Mouse (Mus musculus) lung, postnatal 36 days (tissue): ENCODE measurements around the gene Dlk2.

ENCODE experiments used
- DNase-seq: peaks from one replicate; pipeline ENCODE4 v3.0.0; 2022; ENCODE audit warnings: mixed read lengths

The Dlk2 gene

DNA sequence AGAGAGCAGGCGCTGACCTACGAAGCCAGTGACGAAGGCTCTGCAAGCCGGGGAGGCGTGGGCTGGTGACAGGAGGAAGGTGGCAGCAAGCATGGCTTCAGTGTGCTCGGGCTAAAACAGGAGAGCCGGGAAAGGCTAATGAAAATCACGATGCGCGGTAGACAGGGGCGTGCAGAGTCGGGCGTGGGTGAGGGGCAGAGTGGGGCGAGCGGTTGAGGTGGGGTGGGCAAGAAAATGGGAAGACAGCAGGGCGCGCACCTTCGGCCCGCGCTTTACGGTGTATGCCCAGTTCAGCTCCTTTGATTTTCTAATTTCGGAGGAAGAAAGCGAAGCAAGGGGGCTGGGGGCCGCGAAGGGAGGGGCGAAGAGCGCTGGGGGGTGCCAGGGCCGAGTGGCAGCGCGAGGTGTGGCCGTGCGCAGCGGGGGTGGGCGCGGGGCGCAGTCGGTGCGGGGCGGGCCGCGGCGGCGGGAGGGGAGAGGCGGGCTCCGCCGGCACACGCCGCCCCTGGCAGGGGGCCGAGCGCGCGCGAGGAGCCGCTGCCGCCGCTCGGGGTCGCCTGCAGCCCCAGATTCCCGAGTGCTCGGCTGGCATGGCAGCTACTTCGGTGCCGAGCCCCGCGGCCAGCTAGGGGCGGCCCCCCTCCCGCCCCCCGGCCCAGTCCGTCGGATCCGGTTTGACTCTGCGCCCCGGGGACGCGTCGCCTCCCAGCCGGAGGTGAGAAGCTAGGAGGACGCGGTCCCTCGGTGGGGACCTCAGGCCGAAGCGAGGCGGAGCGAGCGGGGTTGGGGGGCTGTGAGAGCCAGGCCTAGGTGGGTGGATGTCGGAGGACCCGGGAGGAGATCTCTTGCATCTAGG lies at the start of gene Dlk2:
Gene Dlk2 (plus strand): TSS at position 58 of the 856 bp plus-strand sequence.
- no peak for DNase-seq

DNA sequence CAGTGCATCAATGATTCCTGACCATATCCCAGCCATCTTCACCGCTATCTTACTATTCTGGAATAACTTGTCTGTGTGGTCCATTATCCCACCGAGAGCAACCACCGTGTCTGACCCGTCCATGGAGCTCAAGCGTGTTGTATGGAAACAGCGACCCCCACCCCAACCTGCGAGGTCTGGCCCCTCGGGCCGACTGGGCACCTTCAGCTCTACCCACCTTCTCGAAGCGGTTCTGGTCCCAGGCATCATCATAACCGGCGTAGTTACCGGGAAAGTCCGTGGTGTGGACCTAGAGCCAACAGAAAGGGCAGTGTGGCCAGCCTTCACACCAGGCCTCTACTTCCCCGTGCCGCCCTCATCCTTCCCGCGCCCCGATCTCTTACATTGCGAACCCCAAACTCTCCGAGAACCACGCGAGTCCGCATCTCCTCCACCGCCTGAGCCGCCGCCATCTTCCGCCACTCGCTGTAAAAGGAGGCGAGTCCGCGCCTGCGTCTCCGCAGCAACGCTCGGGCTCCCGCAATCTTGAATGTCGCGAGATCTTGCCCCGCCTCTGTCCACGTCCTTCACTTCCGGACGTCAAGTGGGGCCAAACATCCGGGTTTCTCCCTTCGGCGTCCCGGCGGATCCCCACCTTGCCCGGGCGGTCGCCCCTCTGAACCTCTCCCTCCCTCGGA lies 49.6 kb upstream of the Dlk2 start, which contains the start of the genes Polr1c and Yipf3:
Gene Polr1c (minus strand): TSS at position 543 of the 677 bp plus-strand sequence.
Gene Yipf3 (plus strand): TSS at position 569 of the 677 bp plus-strand sequence.
- DNase-seq = peak; percentile 97

DNA sequence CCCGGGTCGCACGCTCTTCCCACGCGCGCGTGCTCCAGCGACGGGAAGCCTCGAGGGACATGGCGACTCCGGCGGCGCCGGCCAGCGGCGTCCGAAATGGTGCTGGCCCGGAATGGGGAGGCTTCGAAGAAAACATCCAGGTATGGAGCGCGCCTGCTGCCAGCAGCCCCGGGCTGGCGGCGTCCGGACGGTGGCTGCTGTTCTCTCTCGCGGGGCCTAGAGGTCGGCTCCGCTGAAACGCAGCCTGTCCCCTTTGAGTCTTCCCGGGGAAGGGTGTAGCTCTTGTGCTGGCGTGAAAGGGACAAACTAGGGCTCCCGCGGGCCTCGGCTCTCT lies 49.1 kb upstream of the Dlk2 start:
- DNase-seq = no peak

DNA sequence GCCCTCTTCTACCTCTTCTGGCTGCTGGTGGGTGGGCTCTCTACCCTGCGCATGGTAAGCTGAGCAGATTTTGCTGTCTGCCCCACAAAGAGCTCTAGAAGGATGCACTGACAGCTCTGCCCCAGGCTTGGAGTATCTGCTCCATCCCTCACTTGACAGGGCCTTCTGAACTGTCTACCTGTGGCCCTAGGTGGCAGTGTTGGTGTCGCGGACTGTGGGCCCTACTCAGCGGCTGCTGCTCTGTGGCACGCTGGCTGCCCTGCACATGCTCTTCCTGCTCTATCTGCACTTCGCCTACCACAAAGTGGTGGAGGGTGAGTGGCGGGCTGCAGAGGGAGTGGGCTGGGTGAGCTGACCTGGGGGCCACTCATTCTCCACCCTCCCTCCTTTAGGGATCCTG lies 46.0 kb upstream of the Dlk2 start:
- no peak for DNase-seq

DNA sequence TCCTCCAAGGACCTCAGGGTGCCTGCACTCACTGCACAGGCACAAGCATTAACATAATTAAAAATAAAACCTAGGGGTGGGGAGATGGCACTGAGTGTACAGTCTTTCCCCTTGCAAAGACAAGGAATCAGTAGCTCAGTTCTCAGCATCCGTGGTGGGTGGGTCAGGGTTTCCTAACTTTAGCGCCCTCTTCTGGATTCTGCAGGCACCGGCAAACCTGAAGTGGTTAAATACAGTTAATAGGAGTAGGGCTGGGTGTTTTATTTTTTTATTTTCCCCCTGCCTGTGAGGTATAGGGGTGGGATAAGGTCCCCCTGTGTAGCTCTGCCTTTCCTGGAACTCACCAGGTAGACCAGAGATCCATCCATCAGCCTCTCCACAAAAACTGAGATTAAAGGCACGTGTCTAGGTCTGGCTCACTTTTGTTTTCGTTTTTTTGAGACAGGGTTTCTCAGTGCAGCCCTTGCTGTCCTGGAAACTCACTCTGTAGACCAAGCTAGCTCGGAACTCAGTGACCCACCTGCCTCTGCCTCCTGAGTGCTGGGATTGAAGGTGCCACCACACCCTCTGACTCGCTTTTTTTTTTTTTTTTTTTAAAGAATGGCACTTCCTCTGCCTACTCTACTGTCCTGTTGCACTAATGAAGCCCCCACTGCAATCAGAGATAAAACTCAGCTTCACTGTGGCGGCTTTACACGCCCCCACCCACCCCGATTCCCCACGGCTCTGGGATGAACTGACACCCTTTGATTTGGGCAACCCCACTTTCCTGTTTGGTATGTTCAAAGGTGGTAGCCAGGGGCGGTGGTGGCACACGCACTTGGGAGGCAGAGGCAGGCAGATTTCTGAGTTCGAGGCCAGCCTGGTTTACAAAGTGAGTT lies 44.4 kb upstream of the Dlk2 start:
- peak; percentile 69 for DNase-seq

DNA sequence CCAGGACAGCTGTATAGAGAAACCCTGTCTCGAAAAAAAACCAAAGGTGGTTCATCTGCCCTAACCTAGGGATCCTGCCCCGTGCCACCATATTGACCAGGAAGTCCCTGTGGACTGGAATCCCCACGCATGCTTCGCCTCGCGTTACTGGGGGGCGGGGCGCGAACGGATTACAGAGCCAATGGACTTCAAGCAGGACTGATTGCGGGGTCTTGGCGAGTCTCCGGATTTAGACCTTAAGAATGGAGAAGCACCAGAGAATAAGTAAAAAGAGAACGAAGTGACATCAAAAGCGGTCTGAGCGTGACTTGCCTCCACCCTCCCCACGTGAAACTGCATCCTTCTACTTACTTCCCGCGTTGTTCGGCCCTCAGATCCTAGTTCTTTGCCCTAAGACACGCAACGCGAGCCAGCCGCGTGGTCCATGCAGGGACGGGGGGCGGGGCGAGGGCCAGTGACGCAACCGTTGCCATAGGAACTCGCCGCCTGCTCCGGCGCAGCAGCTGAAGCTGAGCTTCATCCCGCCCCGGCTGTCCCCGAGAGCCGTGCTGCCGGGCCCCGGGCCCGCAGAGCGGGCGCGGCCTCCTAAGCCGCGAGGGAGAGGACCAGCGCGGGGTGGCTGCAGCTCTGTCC lies 43.7 kb upstream of the Dlk2 start, which contains the start of gene Lrrc73:
Gene Lrrc73 (plus strand): TSS at position 80 of the 633 bp plus-strand sequence.
- DNase-seq = peak; percentile 93

DNA sequence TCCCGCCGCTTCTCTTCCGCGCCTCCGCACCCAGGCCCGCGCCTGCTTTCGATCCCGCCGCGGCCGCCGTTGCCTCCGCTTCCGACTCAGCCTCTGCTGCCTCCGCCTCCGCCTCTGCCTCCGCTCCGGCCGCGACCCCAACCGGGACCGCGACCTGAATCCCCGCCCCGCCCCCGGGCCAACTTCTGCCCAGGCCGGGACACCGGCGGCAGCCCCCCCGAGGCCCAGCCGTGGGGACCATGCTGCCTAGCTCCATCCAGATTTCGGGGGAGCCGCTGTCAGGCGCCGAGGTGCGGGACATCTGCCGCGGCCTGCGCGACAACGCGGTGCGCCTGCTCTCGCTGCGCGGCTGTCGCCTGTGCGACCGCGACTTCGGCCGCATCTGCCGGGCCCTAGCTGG lies 43.1 kb upstream of the Dlk2 start:
- no peak for DNase-seq

DNA sequence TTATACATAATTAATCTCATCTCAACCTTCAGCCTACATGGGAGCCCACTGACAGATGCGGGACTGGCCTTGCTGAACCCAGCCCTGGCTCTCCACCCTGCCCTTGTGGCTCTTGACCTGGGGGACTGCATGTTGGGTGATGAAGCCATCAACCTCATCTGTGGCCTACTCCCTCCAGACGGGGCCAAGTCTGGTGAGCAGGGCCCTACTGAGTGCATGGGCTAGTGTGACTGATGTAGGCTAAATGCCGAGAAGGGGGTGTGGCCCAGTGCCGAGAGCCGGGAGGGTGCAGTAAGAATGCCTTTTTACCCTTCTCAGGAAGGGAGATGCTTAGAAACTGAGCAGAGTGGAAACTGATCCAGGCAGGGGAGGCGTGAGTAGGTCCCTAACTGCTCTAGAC lies 42.1 kb upstream of the Dlk2 start:
- DNase-seq = no peak

DNA sequence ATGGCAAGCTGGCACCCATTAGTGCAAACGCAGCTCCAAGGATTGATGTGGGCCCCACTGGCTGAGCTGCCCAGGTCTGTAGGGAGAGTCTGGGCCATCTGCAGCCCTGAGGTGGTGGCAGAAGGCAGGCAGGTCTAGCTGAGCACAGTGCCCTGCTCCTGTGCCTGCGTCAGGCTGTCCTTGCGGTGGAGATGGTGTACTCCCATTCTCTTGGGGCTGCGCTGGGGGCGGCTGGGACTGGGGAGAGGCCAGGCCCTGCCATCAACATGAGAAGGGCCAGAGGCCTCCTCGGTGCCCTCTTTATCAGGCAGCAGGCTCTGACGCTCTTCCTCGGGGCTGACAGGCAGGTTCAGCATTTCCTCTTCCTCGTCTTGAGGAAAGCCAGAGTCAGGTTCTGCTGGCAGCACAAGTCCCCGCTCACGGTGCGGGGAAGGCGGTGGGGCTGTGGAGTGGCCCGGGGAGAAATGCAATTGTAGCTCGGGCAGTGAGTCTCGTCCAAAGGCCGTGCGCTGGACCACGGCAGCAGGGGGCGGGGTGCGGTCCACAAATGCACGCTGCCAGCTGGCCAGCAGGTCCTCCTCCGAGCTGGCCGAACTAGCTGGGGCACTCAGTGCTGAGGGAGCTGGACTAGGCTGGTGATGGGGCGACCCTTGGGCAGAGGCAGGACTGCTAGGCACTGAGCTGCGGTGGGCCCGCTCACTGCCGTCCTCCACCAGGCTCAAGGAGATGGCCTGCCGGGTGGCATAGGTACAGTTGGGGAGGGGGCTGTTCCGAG lies 38.8 kb upstream of the Dlk2 start:
- no peak for DNase-seq

DNA sequence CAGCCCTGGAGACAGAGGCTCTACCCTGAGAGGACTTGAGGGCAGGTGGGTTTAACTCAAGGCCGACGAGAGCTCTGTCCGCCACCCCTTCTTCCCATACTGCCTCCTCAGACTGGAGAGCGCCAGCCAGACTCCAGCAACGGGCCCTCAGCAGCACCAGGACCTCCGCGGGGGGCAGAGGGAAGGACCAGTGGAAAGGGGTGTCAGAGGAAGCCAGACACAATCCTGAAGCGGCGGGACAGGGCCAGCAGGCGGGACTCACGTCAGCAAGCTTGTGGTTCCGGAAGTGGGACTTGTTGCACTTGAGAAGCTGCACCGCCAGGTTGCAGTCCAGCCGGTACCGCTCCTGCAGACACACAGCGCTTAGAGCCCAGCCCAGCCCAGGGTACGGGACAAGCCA lies 37.5 kb upstream of the Dlk2 start:
- DNase-seq = no peak

DNA sequence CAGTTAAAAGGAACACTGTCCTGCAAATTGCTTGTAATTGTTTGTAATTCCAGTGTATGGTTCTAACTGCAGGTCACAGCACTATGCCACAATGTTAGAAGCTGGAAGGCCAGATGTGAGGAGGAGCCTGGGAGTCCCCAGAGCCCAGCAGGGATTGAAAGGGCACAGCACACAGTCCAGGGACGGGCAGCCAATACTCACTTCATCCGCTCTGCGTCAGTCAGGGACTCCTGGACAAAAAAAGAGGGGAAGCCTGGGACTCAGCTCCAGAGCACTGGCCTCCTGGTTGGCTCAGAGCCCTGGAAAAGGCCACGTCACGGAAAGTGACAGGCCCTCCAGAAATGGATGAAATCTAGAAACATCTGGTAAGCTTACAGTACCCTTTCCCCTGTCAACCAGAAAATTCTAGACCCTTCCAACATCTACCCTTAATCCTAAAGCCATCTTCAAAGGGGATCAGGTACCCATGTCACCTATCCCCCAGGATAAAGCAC lies 35.0 kb upstream of the Dlk2 start:
- DNase-seq = no peak

DNA sequence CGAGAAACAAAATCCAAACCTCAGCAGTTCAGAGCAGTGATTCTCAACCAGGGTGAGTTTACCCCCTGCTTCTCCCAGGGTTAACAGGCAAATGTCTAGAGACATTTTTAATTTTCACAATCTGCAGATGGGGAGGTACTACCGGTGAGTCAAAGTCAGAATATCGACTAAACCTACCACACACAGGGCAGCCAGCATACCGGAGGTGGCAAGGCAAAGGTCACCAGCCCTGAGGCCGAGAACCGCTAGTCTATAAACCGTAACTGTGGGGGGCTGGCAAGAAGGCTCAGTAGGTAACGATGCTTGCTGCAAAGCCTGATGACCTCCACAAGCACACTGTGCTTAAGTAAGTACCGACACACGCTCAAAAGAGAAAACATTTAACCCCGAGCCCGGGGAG lies 31.7 kb upstream of the Dlk2 start:
- no peak for DNase-seq

DNA sequence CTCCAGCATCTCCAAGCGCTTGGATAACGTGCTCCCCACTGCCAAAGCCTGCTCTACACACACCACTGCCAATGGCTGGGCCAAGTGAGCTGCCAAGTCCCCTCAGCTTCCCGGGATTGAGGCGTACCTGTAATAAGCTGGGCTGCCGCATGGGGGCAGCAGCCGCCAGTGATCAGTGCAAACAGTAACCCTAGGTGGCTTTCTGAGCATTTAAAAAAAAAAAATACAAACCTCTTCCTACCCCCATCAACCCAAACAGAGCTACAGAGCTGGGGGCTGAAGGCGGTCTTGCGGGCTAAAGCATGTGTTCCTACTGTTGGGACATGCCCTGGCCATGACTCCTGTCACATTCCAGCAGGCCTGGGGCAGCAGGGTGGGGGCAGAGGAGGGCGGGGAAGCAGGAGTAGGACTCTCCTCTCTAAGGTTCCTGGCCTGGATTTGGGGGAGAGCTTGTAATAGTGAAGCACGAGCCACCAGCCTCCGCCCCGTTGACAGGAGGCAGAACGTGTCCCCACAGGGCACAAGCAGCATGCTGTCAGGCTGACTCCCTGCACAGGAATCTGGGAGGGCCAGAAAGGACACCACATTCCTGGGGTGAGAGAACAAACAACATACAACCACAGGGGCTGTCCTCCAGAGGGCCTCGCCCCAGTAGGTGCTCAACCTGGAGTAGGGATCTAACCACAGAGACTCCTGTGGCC lies 31.2 kb upstream of the Dlk2 start:
- DNase-seq = peak; percentile 83

DNA sequence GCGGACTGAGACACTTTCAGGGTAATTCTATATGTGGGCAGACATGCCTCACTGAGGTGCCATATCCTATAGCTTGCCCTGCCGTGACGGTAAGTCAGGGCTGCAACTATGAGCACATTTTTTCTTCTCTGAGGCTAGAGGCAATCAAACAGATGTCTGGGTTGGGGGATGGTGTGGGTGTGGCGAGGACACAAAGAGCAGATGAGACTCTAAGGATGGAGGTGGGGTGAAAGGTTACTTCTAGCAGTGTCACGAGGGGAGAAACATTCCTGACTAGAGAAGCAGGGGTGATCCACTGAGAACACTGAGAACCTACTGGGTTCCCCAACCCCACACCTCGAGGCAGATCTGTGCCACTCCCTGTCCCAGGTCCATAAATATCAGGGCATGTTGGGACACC lies 30.2 kb upstream of the Dlk2 start:
- no peak for DNase-seq

DNA sequence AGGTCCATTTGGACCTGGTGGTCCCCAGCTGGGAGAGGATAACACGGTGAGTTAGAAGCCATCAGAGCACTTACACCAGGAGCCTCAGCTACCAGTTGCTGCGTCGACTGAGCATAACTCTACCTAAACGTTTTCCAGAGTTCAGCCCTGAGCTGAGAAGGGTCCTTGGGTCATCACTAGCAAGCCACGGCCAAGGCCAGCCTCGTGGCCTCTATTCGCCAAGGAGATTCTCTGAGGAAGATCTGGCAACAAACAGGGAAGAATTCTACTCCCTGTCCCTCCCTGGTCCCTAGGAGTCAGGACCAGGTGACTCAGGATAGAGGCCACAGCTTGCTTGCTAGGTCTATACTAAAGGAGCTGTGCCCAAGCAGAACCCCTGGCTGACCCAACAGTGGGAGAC lies 29.7 kb upstream of the Dlk2 start:
- no peak for DNase-seq

DNA sequence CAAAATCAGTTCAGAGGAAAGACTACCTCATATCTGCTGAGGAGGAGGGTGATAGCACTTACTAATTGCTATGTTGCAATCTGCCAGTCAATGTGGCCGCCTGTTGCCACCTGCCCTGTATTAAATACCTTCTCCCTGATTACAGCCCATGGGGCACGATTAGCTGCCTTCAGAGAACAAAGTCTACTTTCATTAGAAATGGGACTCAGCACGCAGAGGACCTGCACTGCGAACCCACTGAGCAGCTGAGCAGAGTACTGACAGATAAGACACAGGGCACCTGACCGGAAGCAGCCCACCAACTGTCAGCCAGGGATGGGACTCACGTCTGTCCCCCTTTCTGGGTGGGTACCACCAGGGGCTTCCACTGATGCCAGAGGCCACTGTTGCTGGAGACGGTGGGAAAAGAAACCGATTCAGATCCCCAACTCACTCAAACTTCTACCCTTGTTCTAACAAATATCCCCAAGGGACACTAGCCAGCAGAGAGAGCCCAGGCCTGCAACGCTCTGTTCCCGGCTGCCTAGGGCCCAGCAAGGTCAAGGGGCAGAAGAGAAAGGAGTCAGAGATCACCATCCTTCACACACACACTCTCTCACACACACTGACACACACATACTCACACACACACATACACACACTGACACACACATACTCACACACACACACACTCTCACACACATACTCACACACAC lies 29.0 kb upstream of the Dlk2 start:
- no peak for DNase-seq

DNA sequence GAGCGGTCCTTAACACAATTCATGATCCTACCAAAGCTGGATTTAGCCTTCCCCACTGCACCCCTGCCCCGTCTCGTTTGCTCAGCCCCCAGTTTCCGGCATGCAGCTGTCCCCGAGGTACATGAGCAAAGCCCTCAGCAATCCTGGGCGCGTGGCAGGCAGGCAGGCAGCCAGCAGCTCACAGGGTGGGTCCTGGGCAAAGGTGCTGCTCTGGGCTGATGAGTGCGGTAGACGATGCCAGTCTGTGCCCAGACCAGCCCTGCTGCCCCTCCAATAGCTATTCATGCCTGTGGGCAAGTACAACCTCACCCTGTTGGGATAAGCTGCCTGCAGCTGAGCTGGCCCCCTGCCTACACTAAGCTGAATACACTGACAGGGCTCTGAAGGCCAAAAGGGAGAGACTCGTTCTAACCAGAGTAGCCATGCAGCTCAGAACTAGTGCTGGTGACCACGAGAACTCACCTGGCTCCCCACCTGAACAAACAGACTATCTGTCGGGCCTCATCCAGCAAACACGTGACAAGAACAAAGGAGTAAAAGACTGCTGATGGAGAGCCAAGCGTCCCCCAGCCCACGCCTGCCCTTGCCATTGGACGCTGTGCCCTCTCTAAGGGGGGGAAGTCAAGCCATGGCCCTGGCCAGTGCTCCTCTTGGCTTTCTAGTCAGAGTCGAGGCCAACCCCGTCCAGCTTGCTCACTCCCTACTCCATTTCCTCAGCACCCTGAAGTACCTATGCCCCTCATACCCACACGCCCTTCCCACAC lies 27.3 kb upstream of the Dlk2 start:
- peak; percentile 40 for DNase-seq

DNA sequence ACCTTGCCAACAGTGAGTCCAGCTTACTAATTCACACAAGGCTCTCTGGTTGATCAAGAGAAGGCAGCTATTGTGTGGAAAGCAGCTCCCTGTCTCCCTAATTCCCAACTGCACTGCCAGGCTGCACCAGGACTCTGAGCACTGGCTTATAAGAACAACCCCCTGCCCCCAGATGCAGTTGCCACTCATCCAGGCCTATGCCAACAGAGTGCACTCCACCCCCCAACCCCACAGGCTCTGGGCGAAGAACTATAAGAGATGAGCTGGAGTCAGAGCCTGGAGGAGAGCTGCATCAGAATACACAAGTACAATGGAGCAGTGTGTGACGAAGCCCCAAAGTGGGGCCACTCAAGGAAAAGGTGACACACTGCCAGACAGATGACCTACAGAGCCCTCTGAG lies 25.2 kb upstream of the Dlk2 start:
- DNase-seq = no peak

DNA sequence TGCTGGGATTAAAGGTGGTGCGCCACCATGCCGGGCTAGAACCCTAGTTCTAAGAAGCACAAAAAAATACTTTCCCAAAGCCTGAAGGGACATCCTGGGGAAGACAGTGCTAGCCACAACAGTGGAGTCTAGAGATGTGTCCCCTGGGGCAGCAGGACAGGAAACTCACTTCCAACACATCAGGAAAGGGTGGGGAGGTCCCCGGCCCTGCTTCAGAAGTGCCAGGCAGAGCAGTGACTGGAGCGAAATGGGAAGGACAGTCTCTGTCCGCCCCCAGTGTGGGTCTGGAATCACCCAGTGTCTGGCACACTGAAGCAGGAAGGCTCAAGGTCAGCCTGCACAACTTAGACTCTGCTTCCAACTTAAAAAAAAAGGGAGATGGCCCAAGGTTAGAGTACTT lies 24.5 kb upstream of the Dlk2 start:
- no peak for DNase-seq

DNA sequence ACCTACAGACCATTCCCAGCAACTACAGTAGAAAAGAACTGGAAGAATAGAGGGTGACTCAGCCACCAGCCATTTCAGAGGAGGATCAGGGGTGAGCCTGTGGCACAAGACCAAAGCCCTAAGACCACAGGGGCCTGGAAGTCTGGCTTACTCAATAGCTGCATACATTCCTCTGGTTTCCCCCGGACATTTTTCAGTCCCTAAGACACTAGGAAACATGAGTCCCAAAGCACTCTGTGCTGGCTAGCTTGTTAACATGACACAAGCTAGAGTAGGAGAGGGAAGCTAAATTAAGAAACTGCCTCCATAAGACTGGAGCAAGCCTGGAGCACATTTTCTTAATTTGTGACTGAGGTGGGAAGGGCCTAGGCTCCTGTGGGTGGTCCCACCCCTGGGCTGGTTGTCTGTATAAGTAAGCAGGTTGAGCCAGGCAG lies 23.4 kb upstream of the Dlk2 start:
- DNase-seq = no peak
